Mouse (Mus musculus): ENCODE results near the gene Ptgfrn.

- no peak for TF ChIP-seq CTCF (conservative IDR thresholded peaks at IDR 0.05; ENCODE audit: insufficient read depth, insufficient read length, low read depth, low read length)
- no peak for TF ChIP-seq POLR2A (IDR thresholded peaks at IDR 0.05; ENCODE audit: low read depth, low read length)
Measured at GRCm38 (mm10) chr3:101117774-101118173, 7.7 kb upstream of the Ptgfrn start.
